In the genomic region with DNA sequence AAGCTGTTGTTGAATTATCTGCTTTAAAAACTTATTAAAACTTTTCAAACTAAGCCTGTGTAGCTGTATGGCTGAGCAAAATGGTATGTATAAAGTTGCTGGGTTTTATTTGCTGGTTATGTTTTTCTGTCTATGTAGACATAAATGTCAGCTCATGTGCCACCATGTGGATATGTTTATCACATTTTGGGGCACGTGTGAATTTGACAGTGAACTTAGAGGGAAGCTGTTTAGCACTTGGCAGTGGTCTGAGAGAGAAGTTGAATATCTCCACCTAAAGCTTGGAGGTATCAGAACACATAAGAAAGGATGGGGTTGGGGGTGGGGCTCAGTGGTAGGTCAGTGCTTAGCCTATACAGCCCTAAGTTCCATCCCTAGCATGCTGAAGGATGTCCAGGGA, we compare ENCODE assay signal across 16 mouse cellular contexts.
"Had no signal": no experiment of that assay in that cellular context is flagged by ENCODE, and none has a peak within 500 bp of the region (broad histone marks: within the 10 kb centered on the region; RNA-seq: fewer than 3 reads in every experiment).

No protein-coding gene starts in this region.

- H3K36me3 ChIP-seq: neural tube, embryonic 13.5 days; neural tube, embryonic 15.5 days; stomach, embryonic 15.5 days had no signal

- H3K4me3 ChIP-seq: neural tube, embryonic 13.5 days; neural tube, embryonic 15.5 days; stomach, embryonic 15.5 days had no signal

- DNase-seq: retina, postnatal 1 day; right cerebral cortex, adult 18-20 months; right cerebral cortex, postnatal 14 days; right cerebral cortex, postnatal 25 days; right cerebral cortex, postnatal 4 days; spleen, adult 18-20 months; thymus, adult 18-20 months; thymus, adult 2 months; thymus, postnatal 14 days; thymus, postnatal 25 days; thymus, postnatal 36 days; thymus, postnatal 4 days had no signal

- H3K9me3 ChIP-seq: neural tube, embryonic 13.5 days; neural tube, embryonic 15.5 days; stomach, embryonic 15.5 days had no signal

- H3K9ac ChIP-seq: neural tube, embryonic 13.5 days; neural tube, embryonic 15.5 days; stomach, embryonic 15.5 days had no signal

- H3K27me3 ChIP-seq: neural tube, embryonic 13.5 days; neural tube, embryonic 15.5 days; stomach, embryonic 15.5 days had no signal

- H3K27ac ChIP-seq: neural tube, embryonic 13.5 days; neural tube, embryonic 15.5 days; stomach, embryonic 15.5 days; stomach, postnatal 0 days had no signal
